Mouse (Mus musculus): ENCODE measurements around the gene Prss44. TPM values are rescaled to one million over a fixed set of nuclear protein-coding genes. Genes with fewer than 3 reads are reported as not detected.
"Not testable (repeated sequence)": the region's sequence is repeated elsewhere in the genome, so short reads cannot be mapped to it uniquely, and the experiment has no call there.

Prss44 gene
- polyA plus RNA-seq, 1 experiment = not detected

- TF ChIP-seq CTCF (IDR thresholded peaks at IDR 0.05; ENCODE audit: extremely low read depth, insufficient read depth, low read length) = no peak
- no peaks in the 10 kb centered on the region for H3K4me1 ChIP-seq (ENCODE audit: control insufficient read depth, insufficient read depth, low read length)
- no peak overlapping the region for H3K4me3 ChIP-seq (ENCODE audit: insufficient read depth, low read length)
- H3K27ac ChIP-seq (ENCODE audit: insufficient read depth, low read length) = no peak overlapping the region
Measured at GRCm38 (mm10) chr9:110783611-110784010, 30.2 kb upstream of the Prss44 start.

- no peaks in the 10 kb centered on the region; the same call in 1 of the 2 replicates for H3K4me1 ChIP-seq (ENCODE audit: control insufficient read depth, insufficient read depth, low read length)
- H3K4me3 ChIP-seq (ENCODE audit: insufficient read depth, low read length) = no peak overlapping the region
- TF ChIP-seq POLR2A (IDR thresholded peaks at IDR 0.05; ENCODE audit: extremely low read depth, insufficient read depth, low read length) = no peak
- no peak overlapping the region for H3K27ac ChIP-seq (ENCODE audit: insufficient read depth, low read length)
Measured at GRCm38 (mm10) chr9:110788169-110788568, 25.6 kb upstream of the Prss44 start.

GRCm38 (mm10) chr9:110790462-110790861, 23.3 kb upstream of the Prss44 start:
- H3K27ac ChIP-seq (ENCODE audit: insufficient read depth, low read length) = no peak overlapping the region
- H3K4me1 ChIP-seq (ENCODE audit: control insufficient read depth, insufficient read depth, low read length) = no peaks in the 10 kb centered on the region; the same call in 1 of the 2 replicates
- TF ChIP-seq CTCF (IDR thresholded peaks at IDR 0.05; ENCODE audit: extremely low read depth, insufficient read depth, low read length) (no peak), POLR2A (IDR thresholded peaks at IDR 0.05; ENCODE audit: extremely low read depth, insufficient read depth, low read length) (no peak)
- no peak overlapping the region for H3K4me3 ChIP-seq (ENCODE audit: insufficient read depth, low read length)

GRCm38 (mm10) chr9:110797013-110797412, 16.8 kb upstream of the Prss44 start:
- Histone ChIP-seq H3K27ac (ENCODE audit: insufficient read depth, low read length) (no peak overlapping the region), H3K4me3 (ENCODE audit: insufficient read depth, low read length) (no peak overlapping the region), H3K4me1 (ENCODE audit: control insufficient read depth, insufficient read depth, low read length) (no peaks in the 10 kb centered on the region)
- TF ChIP-seq POLR2A (IDR thresholded peaks at IDR 0.05; ENCODE audit: extremely low read depth, insufficient read depth, low read length) = no peak

- Histone ChIP-seq H3K27ac (ENCODE audit: insufficient read depth, low read length) (no peak within 1 kb of the TSS), H3K4me1 (ENCODE audit: control insufficient read depth, insufficient read depth, low read length) (no peaks in the 10 kb centered on the region)
- TF ChIP-seq POLR2A (IDR thresholded peaks at IDR 0.05; ENCODE audit: extremely low read depth, insufficient read depth, low read length) = no peak
- TF ChIP-seq CTCF (IDR thresholded peaks at IDR 0.05; ENCODE audit: extremely low read depth, insufficient read depth, low read length) = no peak
Measured at GRCm38 (mm10) chr9:110797866-110798265, 15.9 kb upstream of the Prss44 start, which contains the start of gene Prss42. Prss42 (plus strand) TSS chr9:110798166.

GRCm38 (mm10) chr9:110800834-110801479, 12.8 kb upstream of the Prss44 start:
- TF ChIP-seq CTCF (IDR thresholded peaks at IDR 0.05; ENCODE audit: extremely low read depth, insufficient read depth, low read length) = no peak
- TF ChIP-seq POLR2A (IDR thresholded peaks at IDR 0.05; ENCODE audit: extremely low read depth, insufficient read depth, low read length) = no peak
- no peaks in the 10 kb centered on the region for H3K4me1 ChIP-seq (ENCODE audit: control insufficient read depth, insufficient read depth, low read length)
- H3K4me3 ChIP-seq (ENCODE audit: insufficient read depth, low read length) = no peak overlapping the region
- H3K27ac ChIP-seq (ENCODE audit: insufficient read depth, low read length) = no peak overlapping the region

More at GRCm38 (mm10) chr9:110797866-110798265, 15.9 kb upstream of the Prss44 start, which contains the start of gene Prss42:
- H3K4me3 ChIP-seq (ENCODE audit: insufficient read depth, low read length) = no peak within 1 kb of the TSS

GRCm38 (mm10) chr9:110803294-110803693, 10.5 kb upstream of the Prss44 start:
- no peaks in the 10 kb centered on the region for H3K4me1 ChIP-seq (ENCODE audit: control insufficient read depth, insufficient read depth, low read length)
- no peak overlapping the region for H3K27ac ChIP-seq (ENCODE audit: insufficient read depth, low read length)
- no peak overlapping the region for H3K4me3 ChIP-seq (ENCODE audit: insufficient read depth, low read length)
- TF ChIP-seq CTCF (IDR thresholded peaks at IDR 0.05; ENCODE audit: extremely low read depth, insufficient read depth, low read length) = no peak

- H3K27ac ChIP-seq (ENCODE audit: insufficient read depth, low read length) = no peak overlapping the region
- H3K4me3 ChIP-seq (ENCODE audit: insufficient read depth, low read length) = no peak overlapping the region
- TF ChIP-seq CTCF (IDR thresholded peaks at IDR 0.05; ENCODE audit: extremely low read depth, insufficient read depth, low read length) (no peak), POLR2A (IDR thresholded peaks at IDR 0.05; ENCODE audit: extremely low read depth, insufficient read depth, low read length) (no peak)
- no peaks in the 10 kb centered on the region for H3K4me1 ChIP-seq (ENCODE audit: control insufficient read depth, insufficient read depth, low read length)
Measured at GRCm38 (mm10) chr9:110810051-110810450, 3.7 kb upstream of the Prss44 start.

GRCm38 (mm10) chr9:110820546-110820945, 6.8 kb downstream of the Prss44 start:
- not testable (repeated sequence) for H3K4me3 ChIP-seq (ENCODE audit: insufficient read depth, low read length); H3K27ac ChIP-seq (ENCODE audit: insufficient read depth, low read length); H3K4me1 ChIP-seq (ENCODE audit: control insufficient read depth, insufficient read depth, low read length)

- Histone ChIP-seq H3K4me3 (ENCODE audit: insufficient read depth, low read length) (no peak overlapping the region), H3K27ac (ENCODE audit: insufficient read depth, low read length) (no peak overlapping the region), H3K4me1 (ENCODE audit: control insufficient read depth, insufficient read depth, low read length) (no peaks in the 10 kb centered on the region)
- TF ChIP-seq CTCF (IDR thresholded peaks at IDR 0.05; ENCODE audit: extremely low read depth, insufficient read depth, low read length) (no peak), POLR2A (IDR thresholded peaks at IDR 0.05; ENCODE audit: extremely low read depth, insufficient read depth, low read length) (no peak)
Measured at GRCm38 (mm10) chr9:110821436-110821835, 7.6 kb downstream of the Prss44 start.

GRCm38 (mm10) chr9:110825426-110825825, 11.6 kb downstream of the Prss44 start:
- Histone ChIP-seq H3K27ac (ENCODE audit: insufficient read depth, low read length) (no peak overlapping the region), H3K4me3 (ENCODE audit: insufficient read depth, low read length) (no peak overlapping the region), H3K4me1 (ENCODE audit: control insufficient read depth, insufficient read depth, low read length) (no peaks in the 10 kb centered on the region)
- TF ChIP-seq CTCF (IDR thresholded peaks at IDR 0.05; ENCODE audit: extremely low read depth, insufficient read depth, low read length) (no peak), POLR2A (IDR thresholded peaks at IDR 0.05; ENCODE audit: extremely low read depth, insufficient read depth, low read length) (no peak)
